Mouse (Mus musculus) small intestine, adult 2 months (tissue): ENCODE data around the gene Rpl29.

Source experiments
- CTCF ChIP-seq: fragments of 200-500 bp; IDR thresholded peaks from 2 replicates; pipeline ENCODE4 v1.5.1; 2012; ENCODE audit warnings: low read depth, mild to moderate bottlenecking, control low read depth, inconsistent platforms, low read length, moderate library complexity, mixed read lengths; ENCODE audit not compliant: insufficient replicate concordance, insufficient read length; ENCODE audit errors: extremely low read depth
- POLR2A ChIP-seq: fragments of 200-500 bp; IDR thresholded peaks from 2 replicates; pipeline ENCODE4 v1.6.1; 2012; ENCODE audit warnings: low read depth, mild to moderate bottlenecking, control low read depth, inconsistent platforms, low read length, moderate library complexity

GRCm38 (mm10) chr9:106399808-106400207, 29.4 kb upstream of the Rpl29 start:
- TF ChIP-seq CTCF: no peak
- TF ChIP-seq POLR2A: no peak
